Mouse (Mus musculus): ENCODE data around the gene Nxpe4. TPM values are rescaled to one million over a fixed set of nuclear protein-coding genes. Genes with fewer than 3 reads are reported as not detected.

Nxpe4 gene
- polyA plus RNA-seq, 1 experiment from 2014 or later: 8.9 TPM

- H3K36me3 ChIP-seq (ENCODE audit: control insufficient read depth, insufficient read depth, low read length): no peaks in the 10 kb centered on the region
- 16% methylated on average over 1 of the region's 1 CpGs for WGBS
- no peak overlapping the region for H3K27ac ChIP-seq (ENCODE audit: low read length)
- no peaks in the 10 kb centered on the region for H3K9me3 ChIP-seq (ENCODE audit: control insufficient read depth, low read length)
- H3K27me3 ChIP-seq (ENCODE audit: control insufficient read depth, insufficient read depth, low read depth, low read length): no peaks in the 10 kb centered on the region
- no peak overlapping the region for H3K4me2 ChIP-seq (ENCODE audit: low read depth, low read length)
- no peaks in the 10 kb centered on the region for H3K4me1 ChIP-seq (replicated peaks; ENCODE audit: control insufficient read depth, insufficient read depth, low read length)
- ATAC-seq (ENCODE audit: low read depth): no peak
- no peak overlapping the region for H3K9ac ChIP-seq (ENCODE audit: low read length)
- no peak overlapping the region for H3K4me3 ChIP-seq (ENCODE audit: low read length)
Measured at GRCm38 (mm10) chr9:48423256-48423655, 261.4 kb downstream of the Nxpe4 start.

- no peaks in the 10 kb centered on the region for H3K27me3 ChIP-seq (ENCODE audit: control insufficient read depth, insufficient read depth, low read depth, low read length)
- 85% methylated on average over 7 of the region's 7 CpGs for WGBS
- no peak overlapping the region for H3K4me3 ChIP-seq (ENCODE audit: low read length)
- H3K4me2 ChIP-seq (ENCODE audit: low read depth, low read length): no peak overlapping the region
- no peaks in the 10 kb centered on the region for H3K4me1 ChIP-seq (replicated peaks; ENCODE audit: control insufficient read depth, insufficient read depth, low read length)
- H3K9me3 ChIP-seq (ENCODE audit: control insufficient read depth, low read length): no peaks in the 10 kb centered on the region
- no peak overlapping the region for H3K9ac ChIP-seq (ENCODE audit: low read length)
- ATAC-seq (ENCODE audit: low read depth): no peak
- no peaks in the 10 kb centered on the region for H3K36me3 ChIP-seq (ENCODE audit: control insufficient read depth, insufficient read depth, low read length)
- H3K27ac ChIP-seq (ENCODE audit: low read length): no peak overlapping the region
Measured at GRCm38 (mm10) chr9:48427176-48427575, 265.4 kb downstream of the Nxpe4 start.

- H3K9ac ChIP-seq (ENCODE audit: low read length): no peak overlapping the region
- H3K4me1 ChIP-seq (replicated peaks; ENCODE audit: control insufficient read depth, insufficient read depth, low read length): no peaks in the 10 kb centered on the region
- H3K27ac ChIP-seq (ENCODE audit: low read length): no peak overlapping the region
- no peak overlapping the region for H3K4me3 ChIP-seq (ENCODE audit: low read length)
- H3K9me3 ChIP-seq (ENCODE audit: control insufficient read depth, low read length): no peaks in the 10 kb centered on the region
- no peak for ATAC-seq (ENCODE audit: low read depth)
- H3K36me3 ChIP-seq (ENCODE audit: control insufficient read depth, insufficient read depth, low read length): no peaks in the 10 kb centered on the region
- no peaks in the 10 kb centered on the region for H3K27me3 ChIP-seq (ENCODE audit: control insufficient read depth, insufficient read depth, low read depth, low read length)
- H3K4me2 ChIP-seq (ENCODE audit: low read depth, low read length): no peak overlapping the region
- 72% methylated on average over 8 of the region's 8 CpGs for WGBS
Measured at GRCm38 (mm10) chr9:48432449-48432848, 270.6 kb downstream of the Nxpe4 start.

GRCm38 (mm10) chr9:48443873-48444272 lies 282.1 kb downstream of the Nxpe4 start:
- 42% methylated on average over 1 of the region's 1 CpGs for WGBS
- H3K4me2 ChIP-seq (ENCODE audit: low read depth, low read length): no peak overlapping the region

GRCm38 (mm10) chr9:48444821-48445220 lies 283.0 kb downstream of the Nxpe4 start:
- Histone ChIP-seq H3K9ac (ENCODE audit: low read length) (no peak overlapping the region), H3K4me1 (replicated peaks; ENCODE audit: control insufficient read depth, insufficient read depth, low read length) (no peaks in the 10 kb centered on the region), H3K36me3 (ENCODE audit: control insufficient read depth, insufficient read depth, low read length) (no peaks in the 10 kb centered on the region), H3K4me3 (ENCODE audit: low read length) (no peak overlapping the region), H3K27ac (ENCODE audit: low read length) (no peak overlapping the region), H3K27me3 (ENCODE audit: control insufficient read depth, insufficient read depth, low read depth, low read length) (no peaks in the 10 kb centered on the region), H3K4me2 (ENCODE audit: low read depth, low read length) (no peak overlapping the region), H3K9me3 (ENCODE audit: control insufficient read depth, low read length) (no peaks in the 10 kb centered on the region)
- WGBS: 73% methylated on average over 2 of the region's 2 CpGs
- ATAC-seq (ENCODE audit: low read depth): no peak

More at GRCm38 (mm10) chr9:48443873-48444272, 282.1 kb downstream of the Nxpe4 start:
- Histone ChIP-seq H3K4me3 (ENCODE audit: low read length) (no peak overlapping the region), H3K36me3 (ENCODE audit: control insufficient read depth, insufficient read depth, low read length) (no peaks in the 10 kb centered on the region), H3K9ac (ENCODE audit: low read length) (no peak overlapping the region), H3K4me1 (replicated peaks; ENCODE audit: control insufficient read depth, insufficient read depth, low read length) (no peaks in the 10 kb centered on the region), H3K27ac (ENCODE audit: low read length) (no peak overlapping the region), H3K9me3 (ENCODE audit: control insufficient read depth, low read length) (no peaks in the 10 kb centered on the region), H3K27me3 (ENCODE audit: control insufficient read depth, insufficient read depth, low read depth, low read length) (no peaks in the 10 kb centered on the region)
- ATAC-seq (ENCODE audit: low read depth): no peak

GRCm38 (mm10) chr9:48447783-48448209 lies 286.0 kb downstream of the Nxpe4 start:
- no peak overlapping the region for H3K4me3 ChIP-seq (ENCODE audit: low read length)
- ATAC-seq (ENCODE audit: low read depth): no peak
- 30% methylated on average over 5 of the region's 5 CpGs for WGBS

More at GRCm38 (mm10) chr9:48447783-48448209, 286.0 kb downstream of the Nxpe4 start:
- no peaks in the 10 kb centered on the region for H3K27me3 ChIP-seq (ENCODE audit: control insufficient read depth, insufficient read depth, low read depth, low read length)
- no peaks in the 10 kb centered on the region for H3K9me3 ChIP-seq (ENCODE audit: control insufficient read depth, low read length)
- no peaks in the 10 kb centered on the region for H3K4me1 ChIP-seq (replicated peaks; ENCODE audit: control insufficient read depth, insufficient read depth, low read length)
- no peak overlapping the region for H3K4me2 ChIP-seq (ENCODE audit: low read depth, low read length)
- H3K36me3 ChIP-seq (ENCODE audit: control insufficient read depth, insufficient read depth, low read length): no peaks in the 10 kb centered on the region
- H3K9ac ChIP-seq (ENCODE audit: low read length): no peak overlapping the region
- H3K27ac ChIP-seq (ENCODE audit: low read length): no peak overlapping the region

Other genes starting within 250 kb of the Nxpe4 start
- 1.3 and 1.5 TPM in 2 replicates for gene Nxpe2, start 191.4 kb downstream of the Nxpe4 start, polyA plus RNA-seq (2015; fragmentation: Nextera tagmentation; extraction: Ambion mirVana)